ENCODE assay signal across 11 mouse cellular contexts in genomic region chr6:37642066-37642465, GRCm38 (mm10).
DNase-seq lines count a peak whose midpoint lies in the region; ATAC-seq and TF ChIP-seq lines count a peak whose summit lies in the region.
"Had no signal": no experiment of that assay in that cellular context is flagged by ENCODE, and none has a peak within 500 bp of the region (broad histone marks: within the 10 kb centered on the region; RNA-seq: fewer than 3 reads in every experiment).

No protein-coding gene starts in this region.

- WGBS in kidney, postnatal 0 days = 49% methylated on average over 4 of the region's 4 CpGs
- 25% methylated on average over 4 of the region's 4 CpGs for WGBS in midbrain, embryonic 15.5 days
- WGBS in embryonic facial prominence, embryonic 10.5 days = 29% methylated on average over 4 of the region's 4 CpGs

- H3K9me3 ChIP-seq in kidney, postnatal 0 days (replicated peaks; ENCODE audit: low read length) = no peaks in the 10 kb centered on the region
- no peaks in the 10 kb centered on the region for H3K9me3 ChIP-seq in midbrain, embryonic 15.5 days
- H3K9me3 ChIP-seq in embryonic facial prominence, embryonic 10.5 days = no peaks in the 10 kb centered on the region

- no peaks in the 10 kb centered on the region for H3K36me3 ChIP-seq in kidney, postnatal 0 days (ENCODE audit: insufficient read depth, low read length)
- H3K36me3 ChIP-seq in midbrain, embryonic 15.5 days (replicated peaks) = no peaks in the 10 kb centered on the region
- H3K36me3 ChIP-seq in embryonic facial prominence, embryonic 10.5 days (replicated peaks) = no peaks in the 10 kb centered on the region

- H3K4me1 ChIP-seq in kidney, postnatal 0 days (replicated peaks; ENCODE audit: insufficient read depth, low read length) = no peaks in the 10 kb centered on the region
- H3K4me1 ChIP-seq in midbrain, embryonic 15.5 days = peaks cover 21% of the 10 kb centered on the region
- H3K4me1 ChIP-seq in embryonic facial prominence, embryonic 10.5 days = peaks cover 8% of the 10 kb centered on the region; the same call in 1 of the 2 replicates

- no peak for DNase-seq in kidney, postnatal 0 days (ENCODE audit: low spot score)
- DNase-seq in kidney, adult 11 months = no peak
- peak; percentile 96 for DNase-seq in R1 (ENCODE audit: low read depth, low spot score)
- peak; percentile 4 to 26 for DNase-seq in cerebellum, postnatal 36 days
- no peak for DNase-seq in urinary bladder, adult 2 months (ENCODE audit: low spot score)
- no peak for DNase-seq in embryonic facial prominence, embryonic 10.5 days (ENCODE audit: low spot score)
- DNase-seq in urinary bladder, postnatal 4 days (ENCODE audit: low spot score in 2 of 2) = no peak
- DNase-seq: heart, postnatal 36 days; thymus, postnatal 25 days had no signal

- H3K9ac ChIP-seq in kidney, postnatal 0 days (ENCODE audit: low read depth, low read length) = no peak overlapping the region
- H3K9ac ChIP-seq in midbrain, embryonic 15.5 days = no peak overlapping the region
- H3K9ac ChIP-seq: liver, embryonic 14.5 days had no signal

- peak; percentile 26; the same call in 1 of the 2 replicates for TF ChIP-seq CTCF in kidney, postnatal 0 days (IDR thresholded peaks at IDR 0.05; ENCODE audit: low read depth)

- no peak overlapping the region for H3K4me3 ChIP-seq in kidney, postnatal 0 days (replicated peaks; ENCODE audit: low read depth, low read length)
- H3K4me3 ChIP-seq in midbrain, embryonic 15.5 days = no peak overlapping the region
- no peak overlapping the region for H3K4me3 ChIP-seq in embryonic facial prominence, embryonic 10.5 days

- H3K4me2 ChIP-seq in kidney, postnatal 0 days (ENCODE audit: low read length) = no peak overlapping the region
- H3K4me2 ChIP-seq in midbrain, embryonic 15.5 days = peak overlapping the region; percentile 42; the same call in 1 of the 2 replicates

- ATAC-seq in kidney, postnatal 0 days (replicated peaks; ENCODE audit: low FRiP score, low read depth) = no peak
- no peak for ATAC-seq in midbrain, embryonic 15.5 days (replicated peaks)

- no peaks in the 10 kb centered on the region for H3K27me3 ChIP-seq in kidney, postnatal 0 days (ENCODE audit: insufficient read depth, low read length)
- H3K27me3 ChIP-seq in midbrain, embryonic 15.5 days (replicated peaks) = no peaks in the 10 kb centered on the region
- H3K27me3 ChIP-seq in embryonic facial prominence, embryonic 10.5 days (replicated peaks; ENCODE audit: low read depth, poor library complexity, severe bottlenecking) = no peaks in the 10 kb centered on the region

- H3K27ac ChIP-seq in kidney, postnatal 0 days = no peak overlapping the region
- peak overlapping the region; percentile 88 for H3K27ac ChIP-seq in midbrain, embryonic 15.5 days
- no peak overlapping the region for H3K27ac ChIP-seq in embryonic facial prominence, embryonic 10.5 days (replicated peaks)
- H3K27ac ChIP-seq: liver, embryonic 14.5 days had no signal

Comparison
In these comparisons a context has a peak if more than half of its experiments do, and no peak if none do; other contexts are left out.
1. DNase-seq: peak in R1 (single experiment) and cerebellum, postnatal 36 days (2 of 2); none in kidney, postnatal 0 days (single experiment), kidney, adult 11 months (single experiment), urinary bladder, adult 2 months (single experiment), embryonic facial prominence, embryonic 10.5 days (single experiment) and urinary bladder, postnatal 4 days (0 of 2).